Mouse (Mus musculus) C2C12 (cell line): ENCODE measurements around the gene Morc3.

Source experiments
- CTCF ChIP-seq: IDR thresholded peaks from one replicate; pipeline ENCODE4 v1.5.1; 2011; ENCODE audit not compliant: control insufficient read depth, insufficient read depth, insufficient read length
- FOSL1 ChIP-seq: IDR thresholded peaks from one replicate; pipeline ENCODE4 v1.8.0; 2011; ENCODE audit warnings: mild to moderate bottlenecking, low read length; ENCODE audit not compliant: poor library complexity, insufficient read depth, severe bottlenecking
- USF1 ChIP-seq: IDR thresholded peaks from one replicate; pipeline ENCODE4 v1.6.1; 2011; ENCODE audit warnings: low read depth, mild to moderate bottlenecking, control low read depth, moderate library complexity

DNA sequence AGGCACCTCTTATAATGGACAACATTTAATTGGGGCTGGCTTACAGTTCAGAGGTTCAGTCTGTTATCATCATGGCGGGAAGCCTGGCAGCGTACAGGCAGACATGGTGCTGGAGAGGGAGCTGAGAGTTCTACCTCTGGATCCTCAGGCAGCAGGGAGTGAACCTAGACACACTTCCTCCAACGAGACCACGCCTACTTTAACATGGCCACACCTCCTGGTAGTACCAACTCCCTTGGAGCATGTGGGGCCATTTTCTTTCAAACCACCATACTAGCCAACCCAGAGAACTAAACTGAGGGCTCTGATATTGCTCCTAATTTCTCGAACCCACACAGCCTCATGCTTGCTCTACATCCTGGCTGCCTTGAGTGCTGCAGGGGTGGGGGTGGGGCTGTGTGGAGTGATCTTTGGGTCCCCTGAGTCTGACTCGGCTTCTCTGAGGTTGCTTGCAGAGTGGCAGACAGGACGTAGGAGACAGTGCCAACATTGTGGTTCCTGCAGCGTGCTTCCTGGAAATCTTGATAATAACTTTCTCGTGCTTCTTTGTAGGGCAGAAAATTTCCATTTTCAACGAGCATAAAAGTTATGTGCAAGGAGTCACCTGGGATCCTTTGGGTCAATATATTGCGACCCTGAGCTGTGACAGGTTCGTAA, 59.2 kb downstream of the Morc3 start:
- TF ChIP-seq CTCF (no peak), FOSL1 (no peak), USF1 (no peak)
